Mouse (Mus musculus): ENCODE measurements around the gene Olfr1024.

Gene Olfr1024

GRCm38 (mm10) chr2:85904952-85905351 lies at the start of gene Olfr1024:
Gene Olfr1024, minus strand, starts transcription at chr2:85905052.
- no peak for DNase-seq (ENCODE audit: low spot score)

- DNase-seq (ENCODE audit: low spot score), result no peak
Measured at GRCm38 (mm10) chr2:85950137-85950536, 45.3 kb upstream of the Olfr1024 start, which contains the start of gene Olfr1028. Gene Olfr1028, plus strand, starts transcription at chr2:85950437.

- no peak for DNase-seq (ENCODE audit: low spot score)
Measured at GRCm38 (mm10) chr2:85921258-85921657, 16.4 kb upstream of the Olfr1024 start, which contains the start of gene Olfr1026. Gene Olfr1026, plus strand, starts transcription at chr2:85921558.

- no peak for DNase-seq (ENCODE audit: low spot score)
Measured at GRCm38 (mm10) chr2:85914893-85915292, 10.0 kb upstream of the Olfr1024 start, which contains the start of gene Olfr1025-ps1. Gene Olfr1025-ps1, plus strand, starts transcription at chr2:85915193.

- DNase-seq (ENCODE audit: low spot score), result no peak
Measured at GRCm38 (mm10) chr2:85913197-85913596, 8.3 kb upstream of the Olfr1024 start.

GRCm38 (mm10) chr2:85885340-85885739 lies 19.5 kb downstream of the Olfr1024 start, which contains the start of gene Olfr1023:
Gene Olfr1023, plus strand, starts transcription at chr2:85885640.
- DNase-seq (ENCODE audit: low spot score), result no peak

GRCm38 (mm10) chr2:85868294-85868693 lies 36.6 kb downstream of the Olfr1024 start, which contains the start of gene Olfr1022:
Gene Olfr1022, plus strand, starts transcription at chr2:85868594.
- no peak for DNase-seq (ENCODE audit: low spot score)

All from left cerebral cortex, adult 11 months (tissue).